ENCODE assay signal across 8 mouse cellular contexts in genomic region chr7:117435730-117436441, GRCm38 (mm10). TPM values are rescaled to one million over a fixed set of nuclear protein-coding genes. Genes with fewer than 3 reads are reported as not detected.
DNase-seq lines count a peak whose midpoint lies in the region.

No protein-coding gene starts in this region.

- intact Hi-C loops in gastrocnemius, postnatal 14 days (cut with DNase I; ENCODE audit: low total_unique reads): no loop called here

- peak; percentile 19 for DNase-seq in adrenal gland, postnatal 14 days
- no peak for DNase-seq in adrenal gland, adult (ENCODE audit: inconsistent age in 2 of 2, low spot score in 1 of 2)
- DNase-seq in Muller cell, postnatal 12 days (ENCODE audit: inconsistent ontology term): peak; percentile 88
- DNase-seq in gastrocnemius, postnatal 14 days: peak; percentile 15
- peak; percentile 59 to 83 for DNase-seq in layer of hippocampus, adult 8-10 months (ENCODE audit: low spot score in 2 of 2)
- DNase-seq in right cerebral cortex, postnatal 25 days: peak; percentile 60
- DNase-seq in adrenal gland, postnatal 4 days (ENCODE audit: low spot score in 2 of 2): no peak
- DNase-seq in testis, postnatal 10 days (ENCODE audit: low spot score): no peak

RNA-seq across cellular contexts. Expression of gene Xylt1, which starts 55.1 kb away (rescaled TPM):
- total RNA-seq in adrenal gland, postnatal 14 days (2021): 5.7 and 8.4 TPM in 2 replicates
- 1 to 10 TPM; 4.2 to 5.4 TPM for total RNA-seq in gastrocnemius, postnatal 14 days (2021)
- total RNA-seq in layer of hippocampus, adult 8-10 months (2022): 10 to 100 TPM; 49.8 to 57.2 (median 54.3) TPM
- total RNA-seq in adrenal gland, postnatal 4 days (2021): 10 to 100 TPM in 1 of 2 experiments, 1 to 10 TPM in 1; 9.3 to 12.4 TPM

Comparison
In these comparisons a context has a peak if more than half of its experiments do, and no peak if none do; other contexts are left out.
1. DNase-seq: peak in adrenal gland, postnatal 14 days (single experiment), Muller cell, postnatal 12 days (single experiment), gastrocnemius, postnatal 14 days (single experiment), layer of hippocampus, adult 8-10 months (2 of 2) and right cerebral cortex, postnatal 25 days (single experiment); none in adrenal gland, adult (0 of 2), adrenal gland, postnatal 4 days (0 of 2) and testis, postnatal 10 days (single experiment).